Mouse (Mus musculus) C2C12 (cell line): ENCODE measurements around the gene Fto.

Source experiments
- CTCF ChIP-seq: IDR thresholded peaks from one replicate; pipeline ENCODE4 v1.5.1; 2011; ENCODE audit not compliant: control insufficient read depth, insufficient read depth, insufficient read length
- FOSL1 ChIP-seq: IDR thresholded peaks from one replicate; pipeline ENCODE4 v1.8.0; 2011; ENCODE audit warnings: mild to moderate bottlenecking, low read length; ENCODE audit not compliant: poor library complexity, insufficient read depth, severe bottlenecking
- MYOG ChIP-seq: IDR thresholded peaks from one replicate; pipeline ENCODE4 v1.6.1; 2011; ENCODE audit not compliant: control insufficient read depth, insufficient read length; ENCODE audit errors: extremely low read depth
- USF1 ChIP-seq: IDR thresholded peaks from one replicate; pipeline ENCODE4 v1.6.1; 2011; ENCODE audit warnings: low read depth, mild to moderate bottlenecking, control low read depth, moderate library complexity

- no peak for TF ChIP-seq CTCF
- no peak for TF ChIP-seq FOSL1
- TF ChIP-seq USF1: no peak
- TF ChIP-seq MYOG: no peak
These were observed 259.3 kb downstream of the Fto start for GRCm38 (mm10) chr8:91572630-91573029.
